Mouse (Mus musculus) hindbrain, embryonic 14.5 days (tissue): Measurements from ENCODE around the gene Arid5a. TPM values are rescaled to one million over a fixed set of nuclear protein-coding genes. Genes with fewer than 3 reads are reported as not detected.

Experiments used
- ATAC-seq: fragments of 200-750 bp; cut with Nextera tagmentation; 2 replicates; pipeline ENCODE4 v1.8.0; 2017; ENCODE audit warnings: moderate number of reproducible peaks, mild to moderate bottlenecking, moderate TSS enrichment, moderate library complexity; ENCODE audit not compliant: low FRiP score
- DNase-seq: peaks from one replicate; pipeline ENCODE4 v3.0.0-alpha.2; 2015; ENCODE audit warnings: low spot score
- H3K27ac ChIP-seq: fragments of 300-500 bp; sonication (generic); 2 replicates; pipeline ENCODE4 v1.5.1; 2014; ENCODE audit warnings: mild to moderate bottlenecking, moderate library complexity
- H3K27me3 ChIP-seq: fragments of 300-500 bp; sonication (generic); 2 replicates; pipeline ENCODE4 v1.6.1; 2014; ENCODE audit warnings: mild to moderate bottlenecking, low read length, mixed read lengths; ENCODE audit not compliant: control insufficient read depth, insufficient read depth
- H3K36me3 ChIP-seq: fragments of 300-500 bp; sonication (generic); replicated peaks from 2 replicates; pipeline ENCODE4 v1.6.1; 2014; ENCODE audit not compliant: control insufficient read depth, insufficient read depth
- H3K4me1 ChIP-seq: fragments of 300-500 bp; sonication (generic); replicated peaks from 2 replicates; pipeline ENCODE4 v1.6.1; 2014; ENCODE audit warnings: antibody characterized with exemption, low read length, mixed read lengths; ENCODE audit not compliant: control insufficient read depth, insufficient read depth
- H3K4me2 ChIP-seq: fragments of 300-500 bp; sonication (generic); replicated peaks from 2 replicates; pipeline ENCODE4 v1.6.1; 2014; ENCODE audit warnings: mild to moderate bottlenecking, moderate library complexity
- H3K4me3 ChIP-seq: fragments of 300-500 bp; sonication (generic); replicated peaks from 2 replicates; pipeline ENCODE4 v1.5.1; 2014; ENCODE audit warnings: mild to moderate bottlenecking, low read length
- H3K9ac ChIP-seq: fragments of 300-500 bp; sonication (generic); 2 replicates; pipeline ENCODE4 v1.6.1; 2014
- H3K9me3 ChIP-seq: fragments of 300-500 bp; sonication (generic); 2 replicates; pipeline ENCODE4 v1.6.1; 2016; ENCODE audit warnings: low read length; ENCODE audit not compliant: control insufficient read depth
- WGBS: fragments of 180-500 bp; shearing (Covaris S2); extraction: QIAGEN DNeasy Blood & Tissue Kit; methylation state at CpG from one replicate; pipeline ENCODE4 v1.1.7; 2014; 5-methylcytosine and 5-hydroxymethylcytosine counted together
- polyA plus RNA-seq: library from polyadenylated mRNA; unstranded; fragments of >200 nt; fragmentation: Nextera tagmentation; extraction: Ambion mirVana; gene quantifications from 2 replicates; pipeline ENCODE4 v1.2.1, GENCODE M21; 2014

Arid5a gene
- polyA plus RNA-seq, 1 experiment from 2014 or later = 4.3 TPM

DNA sequence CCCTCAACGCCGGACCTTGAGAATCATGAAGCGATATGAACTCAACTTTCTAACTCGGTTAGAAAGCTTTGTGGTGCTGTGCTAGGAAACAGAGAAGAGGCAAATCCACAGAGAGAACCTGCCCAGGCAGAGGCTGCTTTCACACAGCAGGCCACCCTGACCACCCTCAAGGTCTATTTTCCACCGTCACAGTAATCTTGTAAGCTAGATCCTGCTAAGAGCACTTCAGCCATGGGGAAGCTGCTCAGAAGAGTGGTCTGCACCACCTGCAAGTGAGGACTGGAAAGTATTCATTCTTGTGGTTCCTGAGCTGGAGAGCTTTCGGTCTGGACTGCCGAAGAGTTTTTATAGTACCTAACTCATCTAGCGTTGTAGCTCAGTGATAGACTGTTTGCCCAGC lies 5.3 kb upstream of the Arid5a start:
- H3K36me3 ChIP-seq = no peaks in the 10 kb centered on the region
- no peaks in the 10 kb centered on the region for H3K27me3 ChIP-seq
- no peak overlapping the region for H3K9ac ChIP-seq
- DNase-seq = no peak
- H3K27ac ChIP-seq = no peak overlapping the region
- ATAC-seq = no peak
- H3K4me1 ChIP-seq = peaks cover 5% of the 10 kb centered on the region; the same call in 1 of the 2 replicates
- no peak overlapping the region for H3K4me3 ChIP-seq
- H3K4me2 ChIP-seq = no peak overlapping the region
- no peaks in the 10 kb centered on the region for H3K9me3 ChIP-seq
- 78% methylated on average over 8 of the region's 8 CpGs for WGBS

DNA sequence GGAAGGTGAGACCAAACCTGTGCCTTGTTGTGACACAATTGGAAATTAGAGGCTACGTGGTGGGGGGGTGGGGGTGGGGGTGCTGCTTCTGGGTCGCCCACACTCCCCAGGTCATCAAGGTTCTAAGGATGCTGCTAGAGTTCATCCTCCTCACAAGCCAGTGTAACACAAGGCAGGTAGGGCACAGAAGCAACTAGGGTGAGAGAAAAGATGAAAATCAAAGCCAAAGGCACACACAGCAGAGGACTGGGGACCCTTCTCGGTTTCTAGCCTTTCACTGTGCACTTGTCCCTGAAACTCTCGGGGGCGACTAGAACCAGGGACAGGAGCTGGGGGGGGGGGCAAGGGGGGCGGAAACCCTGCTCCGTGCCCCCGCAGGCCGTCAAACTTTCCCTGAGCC lies 4.6 kb upstream of the Arid5a start:
- peaks cover 5% of the 10 kb centered on the region; the same call in 1 of the 2 replicates for H3K4me1 ChIP-seq
- no peak overlapping the region for H3K27ac ChIP-seq
- 18% methylated on average over 9 of the region's 9 CpGs for WGBS
- peak overlapping the region; percentile 27 for H3K4me3 ChIP-seq
- H3K9ac ChIP-seq = peak overlapping the region; percentile 49
- no peak for DNase-seq
- H3K9me3 ChIP-seq = no peaks in the 10 kb centered on the region
- H3K27me3 ChIP-seq = no peaks in the 10 kb centered on the region
- peak overlapping the region; percentile 69 for H3K4me2 ChIP-seq
- no peak for ATAC-seq
- no peaks in the 10 kb centered on the region for H3K36me3 ChIP-seq

DNA sequence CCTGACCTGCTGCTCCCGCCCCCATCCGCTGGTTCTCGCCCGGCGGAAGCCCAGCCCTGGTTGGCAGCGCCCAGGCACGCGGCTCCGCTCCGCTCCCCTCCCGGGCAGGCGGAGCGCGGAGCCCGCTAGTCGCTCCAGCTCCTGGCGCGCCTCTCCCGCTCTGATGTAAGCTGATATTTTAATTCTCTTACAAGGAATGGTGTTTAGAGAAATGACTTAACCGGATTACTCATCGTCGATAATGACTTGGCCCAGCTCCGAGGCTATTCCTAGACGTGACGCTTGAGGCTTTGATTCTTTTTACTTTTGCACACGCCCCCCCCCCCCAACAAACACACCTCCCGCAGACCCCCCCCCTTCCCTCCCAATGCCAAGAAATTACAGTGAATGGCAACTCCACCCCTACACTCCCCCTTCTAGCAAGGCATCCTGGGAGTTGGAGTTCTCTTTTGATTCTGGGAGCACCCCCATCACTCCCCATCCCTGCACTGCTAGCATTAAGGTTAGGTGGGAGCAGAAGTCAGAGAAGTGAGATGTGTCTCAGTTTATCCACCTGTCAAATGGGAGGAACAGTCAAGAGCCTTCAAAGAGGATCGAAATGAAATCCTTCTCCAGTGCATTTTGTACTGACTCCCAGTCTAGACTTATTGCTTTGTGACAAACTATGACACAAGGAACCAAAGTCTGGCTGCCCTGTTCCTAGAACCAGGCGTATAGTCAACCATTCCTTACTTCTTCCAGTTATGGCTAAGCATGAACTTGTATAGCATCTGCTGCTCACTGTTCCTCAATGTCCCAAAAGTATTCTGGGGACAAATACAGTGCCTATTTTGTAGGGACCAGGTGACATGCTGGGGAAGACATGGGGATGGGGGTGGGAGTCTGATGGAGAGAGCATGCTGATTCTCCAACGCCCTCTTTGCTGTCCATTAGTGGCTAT lies 3.9 kb upstream of the Arid5a start:
- peak; percentile 41; the same call in 1 of the 2 replicates for ATAC-seq
- 10% methylated on average over 30 of the region's 30 CpGs for WGBS
- H3K9me3 ChIP-seq = no peaks in the 10 kb centered on the region
- peaks cover 11% of the 10 kb centered on the region for H3K4me1 ChIP-seq
- H3K9ac ChIP-seq = peak overlapping the region; percentile 49
- no peak overlapping the region for H3K27ac ChIP-seq
- H3K4me3 ChIP-seq = peak overlapping the region; percentile 27
- peak overlapping the region; percentile 69 for H3K4me2 ChIP-seq
- peaks cover 4% of the 10 kb centered on the region for H3K27me3 ChIP-seq
- peak; percentile 71 for DNase-seq
- H3K36me3 ChIP-seq = no peaks in the 10 kb centered on the region

DNA sequence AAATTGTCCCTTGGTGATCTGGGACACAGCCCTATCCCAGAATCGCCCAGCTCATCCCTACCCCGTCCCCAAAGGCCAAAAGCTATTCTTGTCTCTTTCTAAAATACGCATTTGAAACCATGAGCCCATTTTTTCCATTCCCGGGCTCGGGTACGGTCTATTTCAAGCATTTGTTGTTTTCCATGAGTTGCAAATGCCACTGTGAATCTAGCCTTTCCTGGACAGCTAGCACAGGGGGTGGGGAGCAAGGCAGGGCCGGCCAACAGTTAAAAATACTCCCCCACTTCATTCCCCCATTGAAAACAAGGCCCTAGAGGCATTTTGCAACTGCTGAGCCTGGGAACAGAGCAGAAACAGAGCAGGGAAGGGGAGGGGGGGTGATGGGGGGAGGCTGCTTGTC lies 2.8 kb upstream of the Arid5a start:
- Histone ChIP-seq H3K27ac (no peak overlapping the region), H3K4me1 (peaks cover 20% of the 10 kb centered on the region), H3K9ac (no peak overlapping the region), H3K36me3 (no peaks in the 10 kb centered on the region), H3K4me2 (no peak overlapping the region), H3K4me3 (no peak overlapping the region), H3K9me3 (no peaks in the 10 kb centered on the region), H3K27me3 (peaks cover 14% of the 10 kb centered on the region)
- ATAC-seq (no peak), DNase-seq (no peak)
- WGBS = 79% methylated on average over 7 of the region's 7 CpGs

DNA sequence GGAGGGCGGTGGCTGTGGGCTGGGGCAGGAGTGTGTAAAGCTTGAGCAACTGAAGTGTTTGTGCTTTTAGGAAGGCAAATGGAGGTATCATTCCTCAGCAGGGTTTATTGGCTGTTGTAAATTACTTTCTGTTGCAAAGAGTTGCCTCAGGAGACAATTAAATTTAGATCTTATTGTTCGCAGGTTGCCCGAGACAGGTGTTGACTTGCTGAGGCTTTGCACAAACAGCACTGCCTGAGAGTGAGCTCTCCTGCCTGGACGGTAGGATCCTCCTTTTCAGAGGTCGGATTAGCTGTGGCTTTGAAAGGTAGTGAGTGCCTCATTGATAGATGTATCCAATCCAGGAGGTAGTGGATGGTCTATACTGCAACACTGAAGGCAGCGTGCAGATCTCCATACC lies 1.4 kb upstream of the Arid5a start:
- Histone ChIP-seq H3K9me3 (no peaks in the 10 kb centered on the region), H3K27me3 (peaks cover 20% of the 10 kb centered on the region), H3K4me2 (no peak overlapping the region), H3K36me3 (no peaks in the 10 kb centered on the region), H3K27ac (no peak overlapping the region), H3K4me1 (peaks cover 23% of the 10 kb centered on the region), H3K4me3 (no peak overlapping the region), H3K9ac (no peak overlapping the region)
- DNase-seq = no peak
- no peak for ATAC-seq
- WGBS = 84% methylated on average over 6 of the region's 6 CpGs

DNA sequence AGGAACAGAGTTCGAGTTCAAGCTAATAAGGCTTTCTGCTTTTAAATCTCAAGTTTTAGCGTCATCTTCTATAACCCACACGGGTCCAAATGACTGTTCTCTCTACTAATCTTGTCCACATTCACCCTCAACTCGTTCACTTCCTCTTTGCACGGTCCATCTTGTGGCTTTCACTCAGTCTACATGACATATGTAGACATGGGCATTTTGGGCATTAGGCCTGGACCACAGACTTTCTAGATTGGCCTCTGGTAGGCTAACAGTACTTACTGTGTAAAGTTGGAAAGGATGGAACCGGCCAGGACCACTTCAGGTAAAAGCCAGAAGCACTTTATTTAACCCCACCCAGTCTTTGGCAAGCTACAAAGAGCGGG lies 425 bp upstream of the Arid5a start:
- DNase-seq (no peak), ATAC-seq (peak; percentile 1; the same call in 1 of the 2 replicates)
- Histone ChIP-seq H3K4me3 (no peak overlapping the region), H3K4me2 (no peak overlapping the region), H3K27me3 (peaks cover 20% of the 10 kb centered on the region), H3K27ac (no peak overlapping the region), H3K9me3 (no peaks in the 10 kb centered on the region), H3K4me1 (peaks cover 23% of the 10 kb centered on the region), H3K36me3 (no peaks in the 10 kb centered on the region), H3K9ac (no peak overlapping the region)
- WGBS = 71% methylated on average over 7 of the region's 7 CpGs

DNA sequence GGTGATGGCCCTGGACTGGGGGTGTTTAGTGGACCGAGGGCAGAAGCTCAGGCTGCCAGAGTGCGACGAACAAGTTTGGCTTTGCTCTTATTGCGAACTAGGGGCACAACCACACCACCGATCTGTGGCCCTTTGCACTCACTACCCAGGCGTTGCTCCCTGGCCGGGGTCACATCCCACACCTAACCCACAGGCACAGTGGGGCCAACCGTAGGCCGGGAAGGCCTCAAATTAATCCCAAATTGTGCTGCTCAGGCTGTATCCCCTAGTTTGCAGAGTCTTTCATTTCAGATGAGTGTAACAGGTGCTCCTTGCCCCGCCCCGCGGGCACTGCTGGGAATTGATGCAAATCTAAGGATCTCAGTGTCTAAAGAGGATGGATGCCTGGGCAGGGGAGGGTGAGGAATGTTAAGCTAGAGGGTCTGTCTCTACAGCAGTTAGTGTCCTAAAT lies 943 bp downstream of the Arid5a start:
- ATAC-seq (no peak), DNase-seq (no peak)
- peak overlapping the region; percentile 66 for H3K4me3 ChIP-seq
- H3K9ac ChIP-seq = peak overlapping the region; percentile 58; the same call in 1 of the 2 replicates
- no peaks in the 10 kb centered on the region for H3K36me3 ChIP-seq
- peaks cover 20% of the 10 kb centered on the region for H3K27me3 ChIP-seq
- peak overlapping the region; percentile 96 for H3K4me2 ChIP-seq
- H3K27ac ChIP-seq = no peak overlapping the region
- 8% methylated on average over 12 of the region's 12 CpGs for WGBS
- no peaks in the 10 kb centered on the region for H3K9me3 ChIP-seq
- peaks cover 19% of the 10 kb centered on the region for H3K4me1 ChIP-seq

DNA sequence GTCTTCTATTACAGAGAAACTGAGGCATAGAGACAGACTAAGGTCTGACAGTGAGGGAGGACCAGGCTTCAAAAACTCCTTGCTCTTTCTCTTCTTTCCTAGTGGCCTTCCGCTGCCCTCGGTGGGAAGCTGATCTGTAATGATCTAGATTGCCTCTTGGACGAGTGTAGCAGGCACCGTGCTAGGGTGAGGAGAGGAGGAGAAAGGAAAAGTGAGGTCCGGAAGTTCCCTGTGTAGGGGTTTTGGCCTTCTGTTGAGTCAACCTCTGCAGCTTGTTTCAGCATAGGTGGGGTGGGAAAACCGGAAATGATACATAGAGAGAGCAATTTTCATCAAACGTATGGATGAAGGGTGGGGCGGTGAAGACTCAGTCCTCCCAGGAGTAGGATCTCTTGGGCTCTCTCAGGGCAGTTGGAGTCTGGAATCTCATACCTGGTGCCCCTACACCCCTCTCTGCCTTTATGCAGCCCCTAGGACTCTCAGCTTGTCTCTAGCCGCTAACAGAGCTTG lies 1.5 kb downstream of the Arid5a start:
- 64% methylated on average over 9 of the region's 9 CpGs for WGBS
- peak overlapping the region; percentile 96 for H3K4me2 ChIP-seq

DNA sequence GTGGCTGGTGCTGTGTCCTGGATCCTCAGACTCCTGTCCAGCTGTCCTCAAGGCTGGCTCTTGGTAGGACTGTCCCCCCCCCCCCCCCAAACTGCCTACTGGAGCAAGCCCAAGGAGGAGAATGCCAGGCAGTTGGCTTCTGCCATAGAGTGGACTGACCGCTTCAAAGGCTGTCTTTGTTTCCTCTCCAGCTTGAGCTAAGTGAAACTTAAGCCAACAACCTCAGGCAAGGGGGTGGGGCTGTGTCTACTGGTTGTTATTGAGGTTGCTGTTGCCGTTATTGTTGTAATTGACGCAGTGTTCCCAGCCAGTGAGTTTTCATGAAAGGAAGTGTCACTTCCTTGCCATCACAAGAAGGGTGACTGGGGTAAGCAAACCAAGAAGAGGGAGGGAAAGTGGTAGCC lies 2.0 kb downstream of the Arid5a start:
- H3K4me3 ChIP-seq = no peak overlapping the region
- H3K4me2 ChIP-seq = peak overlapping the region; percentile 17; the same call in 1 of the 2 replicates
- H3K9ac ChIP-seq = no peak overlapping the region
- H3K4me1 ChIP-seq = peaks cover 19% of the 10 kb centered on the region
- DNase-seq = peak; percentile 28
- H3K9me3 ChIP-seq = no peaks in the 10 kb centered on the region
- H3K36me3 ChIP-seq = no peaks in the 10 kb centered on the region
- peaks cover 20% of the 10 kb centered on the region for H3K27me3 ChIP-seq
- peak; percentile 25; the same call in 1 of the 2 replicates for ATAC-seq
- H3K27ac ChIP-seq = no peak overlapping the region
- WGBS = 14% methylated on average over 3 of the region's 3 CpGs

More for the DNA sequence above, 1.5 kb downstream of the Arid5a start:
- DNase-seq = no peak
- Histone ChIP-seq H3K9me3 (no peaks in the 10 kb centered on the region), H3K36me3 (no peaks in the 10 kb centered on the region), H3K27ac (no peak overlapping the region), H3K4me1 (peaks cover 19% of the 10 kb centered on the region), H3K9ac (no peak overlapping the region), H3K27me3 (peaks cover 20% of the 10 kb centered on the region), H3K4me3 (no peak overlapping the region; the same call in 1 of the 2 replicates)
- ATAC-seq = no peak
